ENCODE assay signal across 8 mouse cellular contexts in genomic region chr14:29723267-29723666, GRCm38 (mm10). TPM values are rescaled to one million over a fixed set of nuclear protein-coding genes. Genes with fewer than 3 reads are reported as not detected.
A peak's percentile ranks its signal among the peaks of the same experiment; 100 is the strongest.
DNase-seq lines count a peak whose midpoint lies in the region; ATAC-seq lines count a peak whose summit lies in the region.

No protein-coding gene starts in this region.

- peaks cover 17% of the 10 kb centered on the region for H3K4me1 ChIP-seq in kidney, embryonic 16.5 days (ENCODE audit: insufficient read depth, low read length)
- H3K4me1 ChIP-seq in embryonic facial prominence, embryonic 14.5 days (ENCODE audit: control insufficient read depth, insufficient read depth, low read length): peaks cover 3% of the 10 kb centered on the region; the same call in 1 of the 2 replicates
- H3K4me1 ChIP-seq in hindbrain, embryonic 11.5 days (replicated peaks; ENCODE audit: control insufficient read depth, insufficient read depth, low read length): peaks cover 3% of the 10 kb centered on the region; the same call in 1 of the 2 replicates
- H3K4me1 ChIP-seq in midbrain, embryonic 10.5 days: peaks cover 39% of the 10 kb centered on the region

- peaks cover 65% of the 10 kb centered on the region for H3K27me3 ChIP-seq in kidney, embryonic 16.5 days (ENCODE audit: insufficient read depth, low read length)
- peaks cover 61% of the 10 kb centered on the region for H3K27me3 ChIP-seq in embryonic facial prominence, embryonic 14.5 days (replicated peaks; ENCODE audit: control insufficient read depth, insufficient read depth, low read length)
- H3K27me3 ChIP-seq in hindbrain, embryonic 11.5 days (ENCODE audit: control insufficient read depth, insufficient read depth, low read length): peaks cover 48% of the 10 kb centered on the region
- H3K27me3 ChIP-seq in midbrain, embryonic 10.5 days (ENCODE audit: low read depth, poor library complexity, severe bottlenecking): peaks cover 91% of the 10 kb centered on the region

- H3K4me3 ChIP-seq in kidney, embryonic 16.5 days (ENCODE audit: low read length): peak overlapping the region; percentile 70
- peak overlapping the region; percentile 75 for H3K4me3 ChIP-seq in embryonic facial prominence, embryonic 14.5 days (ENCODE audit: low read depth, low read length)
- H3K4me3 ChIP-seq in hindbrain, embryonic 11.5 days (ENCODE audit: low read depth, low read length): peak overlapping the region; percentile 66
- peak overlapping the region; percentile 80 for H3K4me3 ChIP-seq in midbrain, embryonic 10.5 days

- H3K9ac ChIP-seq in kidney, embryonic 16.5 days (replicated peaks; ENCODE audit: low read length): peak overlapping the region; percentile 72
- peak overlapping the region; percentile 77 for H3K9ac ChIP-seq in embryonic facial prominence, embryonic 14.5 days (ENCODE audit: low read depth, low read length)
- H3K9ac ChIP-seq in hindbrain, embryonic 11.5 days (ENCODE audit: low read depth, low read length): peak overlapping the region; percentile 77; the same call in 1 of the 2 replicates

- ATAC-seq in kidney, embryonic 16.5 days (ENCODE audit: low FRiP score, low TSS enrichment): no peak
- ATAC-seq in embryonic facial prominence, embryonic 14.5 days (ENCODE audit: low read depth): no peak
- 0 out of 2 replicates have a peak, but pooled peaks have one; percentile 10 for ATAC-seq in hindbrain, embryonic 11.5 days (ENCODE audit: low FRiP score)
- no peak for ATAC-seq in inflammation-experienced regulatory T-cells, adult 6 months

- DNase-seq in kidney, postnatal 14 days: no peak
- DNase-seq in embryonic facial prominence, embryonic 14.5 days (ENCODE audit: low spot score): peak; percentile 7
- DNase-seq in hindbrain, embryonic 11.5 days (ENCODE audit: low spot score): no peak
- no peak for DNase-seq in midbrain, embryonic 10.5 days (ENCODE audit: low spot score)
- DNase-seq in spleen, postnatal 14 days (ENCODE audit: low spot score in 2 of 2): no peak
- DNase-seq in lung, postnatal 36 days: no peak

- WGBS in kidney, embryonic 16.5 days: 7% methylated on average over 10 of the region's 10 CpGs
- WGBS in embryonic facial prominence, embryonic 14.5 days: 7% methylated on average over 7 of the region's 10 CpGs
- 11% methylated on average over 10 of the region's 10 CpGs for WGBS in hindbrain, embryonic 11.5 days
- 8% methylated on average over 10 of the region's 10 CpGs for WGBS in midbrain, embryonic 10.5 days

- H3K27ac ChIP-seq in kidney, embryonic 16.5 days (ENCODE audit: low read length): no peak overlapping the region
- no peak overlapping the region for H3K27ac ChIP-seq in embryonic facial prominence, embryonic 14.5 days (replicated peaks; ENCODE audit: low read depth, low read length)
- no peak overlapping the region for H3K27ac ChIP-seq in hindbrain, embryonic 11.5 days (ENCODE audit: low read depth, low read length)
- peak overlapping the region; percentile 94 for H3K27ac ChIP-seq in midbrain, embryonic 10.5 days (replicated peaks)

- H3K4me2 ChIP-seq in kidney, embryonic 16.5 days (replicated peaks; ENCODE audit: low read depth, low read length): peak overlapping the region; percentile 100
- H3K4me2 ChIP-seq in embryonic facial prominence, embryonic 14.5 days (ENCODE audit: low read depth, low read length): peak overlapping the region; percentile 98
- peak overlapping the region; percentile 99 for H3K4me2 ChIP-seq in hindbrain, embryonic 11.5 days (replicated peaks; ENCODE audit: low read depth, low read length)

- no peaks in the 10 kb centered on the region for H3K36me3 ChIP-seq in kidney, embryonic 16.5 days (ENCODE audit: insufficient read depth, low read length)
- H3K36me3 ChIP-seq in embryonic facial prominence, embryonic 14.5 days (ENCODE audit: control insufficient read depth, insufficient read depth, low read length): no peaks in the 10 kb centered on the region
- no peaks in the 10 kb centered on the region for H3K36me3 ChIP-seq in hindbrain, embryonic 11.5 days (ENCODE audit: control insufficient read depth, insufficient read depth, low read length)
- no peaks in the 10 kb centered on the region for H3K36me3 ChIP-seq in midbrain, embryonic 10.5 days

- no peaks in the 10 kb centered on the region for H3K9me3 ChIP-seq in kidney, embryonic 16.5 days (ENCODE audit: low read length)
- H3K9me3 ChIP-seq in embryonic facial prominence, embryonic 14.5 days (ENCODE audit: control insufficient read depth, low read length): no peaks in the 10 kb centered on the region
- no peaks in the 10 kb centered on the region for H3K9me3 ChIP-seq in hindbrain, embryonic 11.5 days (ENCODE audit: control insufficient read depth, low read length)
- no peaks in the 10 kb centered on the region for H3K9me3 ChIP-seq in midbrain, embryonic 10.5 days (replicated peaks)

RNA-seq across cellular contexts. Expression of gene Cacna2d3, which starts 1.6 kb away (rescaled TPM):
- 2.0 and 2.8 TPM in 2 replicates for polyA plus RNA-seq in kidney, embryonic 16.5 days (2015; fragmentation: Nextera tagmentation; extraction: Ambion mirVana)
- 16.4 and 19.6 TPM in 2 replicates for polyA plus RNA-seq in embryonic facial prominence, embryonic 14.5 days (2014; fragmentation: Nextera tagmentation; extraction: Ambion mirVana)
- polyA plus RNA-seq in hindbrain, embryonic 11.5 days (2014; fragmentation: Nextera tagmentation; extraction: Ambion mirVana): 18.1 and 20.4 TPM in 2 replicates
- 5.6 and 12.2 TPM in 2 replicates for polyA plus RNA-seq in midbrain, embryonic 10.5 days (2016; fragmentation: Nextera tagmentation; extraction: Ambion mirVana)
- under 1 TPM in 1 of 3 experiments, not detected in 2; 0.27 TPM for polyA plus RNA-seq in inflammation-experienced regulatory T-cells, adult 6 months (2017; shearing (Covaris generic))
